Mouse (Mus musculus) liver, adult 2 months (tissue): ENCODE measurements around the gene Tmco1. TPM values are rescaled to one million over a fixed set of nuclear protein-coding genes. Genes with fewer than 3 reads are reported as not detected.

Experiments used
- DNase-seq: peaks from one replicate; pipeline ENCODE4 v3.0.0-alpha.2; 2011; ENCODE audit warnings: low read depth, low spot score; ENCODE audit errors: extremely low read depth
- H3K27ac ChIP-seq: fragments of 200-500 bp; replicated peaks from 2 replicates; pipeline ENCODE4 v1.5.1; 2012; ENCODE audit warnings: low read depth, mild to moderate bottlenecking, control low read depth, inconsistent platforms, low read length; ENCODE audit not compliant: insufficient read depth
- H3K27me3 ChIP-seq: fragments of 200-500 bp; 2 replicates; pipeline ENCODE4 v1.6.1; 2012; ENCODE audit warnings: mild to moderate bottlenecking, moderate library complexity, low read length, inconsistent platforms; ENCODE audit not compliant: control insufficient read depth, insufficient read depth
- H3K36me3 ChIP-seq: fragments of 200-500 bp; 2 replicates; pipeline ENCODE4 v1.6.1; 2012; ENCODE audit warnings: low read length, inconsistent platforms; ENCODE audit not compliant: control insufficient read depth, insufficient read depth
- H3K4me1 ChIP-seq: fragments of 200-500 bp; 2 replicates; pipeline ENCODE4 v1.6.1; 2011; ENCODE audit warnings: low read length; ENCODE audit not compliant: control insufficient read depth, insufficient read depth
- H3K4me3 ChIP-seq: fragments of 200-500 bp; 2 replicates; pipeline ENCODE4 v1.5.1; 2011; ENCODE audit warnings: low read depth, mild to moderate bottlenecking, control low read depth, low read length, moderate library complexity; ENCODE audit not compliant: insufficient read depth
- H3K79me2 ChIP-seq: fragments of 200-500 bp; 2 replicates; pipeline ENCODE4 v1.6.1; 2012; ENCODE audit warnings: inconsistent platforms, mild to moderate bottlenecking, low read length, moderate library complexity; ENCODE audit not compliant: control insufficient read depth, insufficient read depth
- H3K9ac ChIP-seq: fragments of 200-500 bp; 2 replicates; pipeline ENCODE4 v1.6.1; 2012; ENCODE audit warnings: low read depth, mild to moderate bottlenecking, control low read depth, inconsistent platforms, low read length
- CTCF ChIP-seq: fragments of 200-500 bp; IDR thresholded peaks from 2 replicates; pipeline ENCODE4 v1.5.1; 2011; ENCODE audit warnings: low read depth, low read length, control low read depth
- POLR2A ChIP-seq: fragments of 200-500 bp; IDR thresholded peaks from 2 replicates; pipeline ENCODE4 v1.6.1; 2011; ENCODE audit warnings: low read length, control low read depth; ENCODE audit not compliant: insufficient read depth; ENCODE audit errors: extremely low read depth
- WGBS: fragments of 180-500 bp; shearing (Covaris S2); methylation state at CpG from one replicate; pipeline ENCODE4 v1.1.7; 2018; 5-methylcytosine and 5-hydroxymethylcytosine counted together
- polyA plus RNA-seq: library from polyadenylated mRNA; depleted of rRNA; stranded (reverse); fragments of >200 nt; gene quantifications from 2 replicates; pipeline ENCODE4 v1.2.3, GENCODE M21; 2012
- total RNA-seq: library from RNA; depleted of rRNA; stranded (reverse); fragments of >200 nt; gene quantifications from 2 replicates; pipeline ENCODE4 v1.2.3, GENCODE M21; 2014

Tmco1 gene
- total and polyA plus RNA-seq, 2 experiments: 71.5 to 162 TPM

- Histone ChIP-seq H3K4me1 (peaks cover 16% of the 10 kb centered on the region), H3K27me3 (no peaks in the 10 kb centered on the region), H3K27ac (no peak overlapping the region), H3K79me2 (no peaks in the 10 kb centered on the region), H3K36me3 (peaks cover 5% of the 10 kb centered on the region), H3K4me3 (no peak overlapping the region), H3K9ac (no peak overlapping the region)
- no peak for DNase-seq
- 85% methylated on average over 7 of the region's 7 CpGs for WGBS
- TF ChIP-seq CTCF (no peak), POLR2A (no peak)
Observed at GRCm38 (mm10) chr1:167372739-167373138, 64.6 kb downstream of the Tmco1 start.

DNA sequence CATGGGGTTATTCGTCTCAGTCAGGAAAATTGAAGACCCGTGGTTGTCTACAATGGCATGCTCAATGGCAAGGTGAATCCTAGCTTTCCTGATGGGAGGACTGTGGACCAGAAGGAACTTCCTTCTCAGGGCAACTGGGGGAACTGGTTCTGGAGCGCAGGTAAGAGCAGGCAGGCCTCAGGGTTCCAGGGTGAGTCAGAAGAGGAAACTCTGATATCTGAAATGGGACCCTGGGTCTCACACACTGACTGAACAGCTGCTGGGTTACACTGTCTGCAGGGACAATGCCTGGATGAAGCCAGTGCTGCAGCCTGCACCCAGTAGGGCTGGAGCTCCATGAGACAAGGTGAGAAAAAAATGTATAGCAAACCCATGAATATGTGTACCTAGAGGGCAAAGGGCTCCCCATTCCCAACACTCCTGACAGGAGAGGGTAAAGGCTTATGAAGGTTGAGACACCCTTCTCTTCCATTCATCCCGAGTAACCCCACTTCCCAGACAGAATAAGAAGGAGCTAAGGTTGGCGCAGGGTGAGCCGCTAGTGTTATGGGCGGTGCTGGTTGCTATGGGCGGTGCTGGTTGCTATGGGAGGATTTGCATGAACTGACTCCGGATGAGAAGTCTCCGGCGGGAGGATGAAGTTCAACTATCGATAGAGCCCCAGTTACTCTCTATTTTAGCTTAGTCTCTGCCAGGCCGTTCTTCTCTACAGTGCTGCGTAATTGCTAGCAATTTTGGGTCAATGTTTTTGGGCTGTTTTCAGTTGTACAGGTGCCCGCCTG is 66.0 kb downstream of the Tmco1 start:
- no peak overlapping the region for H3K4me3 ChIP-seq
- H3K27ac ChIP-seq: peak overlapping the region; percentile 98
- H3K27me3 ChIP-seq: no peaks in the 10 kb centered on the region
- peaks cover 23% of the 10 kb centered on the region for H3K4me1 ChIP-seq
- no peaks in the 10 kb centered on the region for H3K79me2 ChIP-seq
- no peak overlapping the region; the same call in 1 of the 2 replicates for H3K9ac ChIP-seq
- DNase-seq: peak; percentile 90
- 24% methylated on average over 15 of the region's 15 CpGs for WGBS
- H3K36me3 ChIP-seq: no peaks in the 10 kb centered on the region
- no peak for TF ChIP-seq CTCF

GRCm38 (mm10) chr1:167374942-167375341 is 66.8 kb downstream of the Tmco1 start:
- DNase-seq: peak; percentile 81
- WGBS: 10% methylated on average over 2 of the region's 2 CpGs
- Histone ChIP-seq H3K4me3 (peak overlapping the region; percentile 0; the same call in 1 of the 2 replicates), H3K4me1 (peaks cover 23% of the 10 kb centered on the region), H3K9ac (peak overlapping the region; percentile 13; the same call in 1 of the 2 replicates), H3K27me3 (no peaks in the 10 kb centered on the region), H3K27ac (peak overlapping the region; percentile 98), H3K36me3 (no peaks in the 10 kb centered on the region), H3K79me2 (no peaks in the 10 kb centered on the region)
- no peak for TF ChIP-seq POLR2A
- no peak for TF ChIP-seq CTCF

DNA sequence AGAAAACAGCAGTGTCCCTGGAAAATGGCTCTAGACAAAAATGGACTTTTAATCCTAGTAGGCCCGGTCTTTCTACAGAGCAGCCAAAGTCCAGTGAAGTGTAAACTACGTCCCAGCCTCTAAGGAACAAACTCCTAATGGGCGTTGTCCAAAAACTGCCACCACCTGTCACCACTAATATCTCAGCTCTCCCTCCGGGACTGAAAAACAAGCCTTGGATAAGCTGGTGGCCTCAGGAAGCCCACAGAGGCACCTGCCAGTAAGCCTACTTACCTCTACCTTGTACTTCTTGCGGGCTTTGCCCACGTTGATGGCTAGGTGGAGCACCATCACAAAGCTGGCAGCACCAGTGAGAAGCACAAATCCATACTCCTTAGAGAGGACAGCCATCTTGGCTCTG is 69.8 kb downstream of the Tmco1 start:
- no peaks in the 10 kb centered on the region for H3K27me3 ChIP-seq
- H3K79me2 ChIP-seq: no peaks in the 10 kb centered on the region
- DNase-seq: peak; percentile 87
- no peak overlapping the region for H3K4me3 ChIP-seq
- WGBS: 31% methylated on average over 6 of the region's 6 CpGs
- peak overlapping the region; percentile 57 for H3K27ac ChIP-seq
- no peak overlapping the region for H3K9ac ChIP-seq
- H3K36me3 ChIP-seq: no peaks in the 10 kb centered on the region
- H3K4me1 ChIP-seq: peaks cover 23% of the 10 kb centered on the region
- TF ChIP-seq POLR2A (no peak), CTCF (no peak)

GRCm38 (mm10) chr1:167379751-167380150 is 71.6 kb downstream of the Tmco1 start:
- no peak overlapping the region for H3K27ac ChIP-seq
- peak; percentile 25; the same call in 1 of the 2 replicates for TF ChIP-seq CTCF
- no peak for TF ChIP-seq POLR2A
- H3K36me3 ChIP-seq: no peaks in the 10 kb centered on the region
- H3K9ac ChIP-seq: no peak overlapping the region
- H3K4me1 ChIP-seq: peaks cover 20% of the 10 kb centered on the region
- H3K79me2 ChIP-seq: no peaks in the 10 kb centered on the region
- no peak overlapping the region for H3K4me3 ChIP-seq
- 73% methylated on average over 5 of the region's 5 CpGs for WGBS
- H3K27me3 ChIP-seq: no peaks in the 10 kb centered on the region
- peak; percentile 71 for DNase-seq

DNA sequence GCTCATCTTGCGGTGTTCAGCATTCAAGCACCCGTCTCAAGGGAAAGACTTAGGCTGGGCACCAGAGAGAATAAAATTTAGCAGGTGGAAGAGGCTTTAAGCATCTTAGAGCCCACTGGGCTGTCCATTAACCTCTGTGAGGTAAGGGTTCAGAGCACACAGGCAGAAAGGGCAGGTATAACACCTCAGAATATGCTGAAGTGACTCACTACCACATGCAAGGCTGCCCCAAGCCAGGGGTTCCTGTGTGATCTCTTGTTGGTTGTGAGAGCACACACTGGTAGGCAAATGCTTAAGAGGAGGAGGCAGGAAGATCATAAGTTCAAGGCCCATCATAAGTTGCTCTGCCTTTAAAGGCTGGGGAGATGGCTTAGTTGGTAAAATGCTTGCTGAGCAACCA is 72.0 kb downstream of the Tmco1 start:
- Histone ChIP-seq H3K79me2 (no peaks in the 10 kb centered on the region), H3K9ac (no peak overlapping the region), H3K27ac (no peak overlapping the region), H3K27me3 (no peaks in the 10 kb centered on the region), H3K36me3 (no peaks in the 10 kb centered on the region), H3K4me3 (no peak overlapping the region), H3K4me1 (peaks cover 16% of the 10 kb centered on the region)
- no peak for TF ChIP-seq POLR2A
- TF ChIP-seq CTCF: no peak
- no peak for DNase-seq
- WGBS: 99% methylated on average over 2 of the region's 2 CpGs
